Mouse (Mus musculus) embryo, embryonic 10.5 days (tissue): Measurements from ENCODE around the gene Fubp3.
"Not testable (repeated sequence)": the region's sequence is repeated elsewhere in the genome, so short reads cannot be mapped to it uniquely, and the experiment has no call there.

Experiments
- DNase-seq: peaks from one replicate; pipeline ENCODE4 v3.0.0-alpha.2; 2015; ENCODE audit warnings: low spot score

The Fubp3 gene

GRCm38 (mm10) chr2:31572051-31572914 lies at the start of gene Fubp3:
Fubp3 (plus strand) TSS chr2:31572651.
- peak; percentile 96 for DNase-seq

DNA sequence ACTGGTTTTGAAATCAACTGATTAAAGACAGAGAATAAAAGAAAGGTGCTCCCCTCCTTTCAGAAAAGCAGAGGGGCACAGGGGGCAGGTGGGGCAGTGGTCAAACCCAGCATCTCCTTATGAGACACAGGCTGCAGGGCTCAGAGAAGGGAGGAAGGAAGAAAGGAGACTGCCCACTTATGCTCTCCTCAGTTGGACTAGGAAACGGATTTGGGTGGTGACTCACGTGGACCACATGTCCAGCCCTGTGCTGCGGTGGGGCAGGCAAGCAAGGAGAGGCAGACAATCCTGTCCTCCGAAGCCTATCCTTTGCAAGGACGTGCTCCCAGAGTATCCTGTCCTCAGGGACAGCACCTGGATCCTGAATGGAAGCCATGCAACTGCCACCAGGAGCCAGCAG lies 47.8 kb upstream of the Fubp3 start:
- DNase-seq: no peak

DNA sequence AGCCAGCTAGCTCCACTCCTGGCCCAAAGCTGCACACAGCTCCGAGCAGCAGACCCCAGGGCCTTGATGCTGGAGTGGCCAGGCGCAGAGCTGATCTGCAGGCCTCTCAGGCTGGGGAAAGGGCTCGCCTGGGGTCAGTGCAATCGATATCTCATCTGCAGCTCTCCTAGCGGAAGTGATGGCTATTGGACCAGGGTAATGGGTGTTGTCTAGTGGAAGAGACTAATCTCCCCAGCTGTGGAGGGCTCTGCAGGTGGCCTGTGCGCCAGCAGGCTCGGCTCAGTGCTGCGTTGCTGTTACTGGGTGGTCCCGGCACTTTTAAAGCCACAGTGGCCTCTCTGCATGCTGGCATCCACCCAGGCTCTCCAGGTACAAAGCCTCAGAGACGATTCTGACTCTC lies 46.7 kb upstream of the Fubp3 start:
- peak; percentile 48 for DNase-seq

DNA sequence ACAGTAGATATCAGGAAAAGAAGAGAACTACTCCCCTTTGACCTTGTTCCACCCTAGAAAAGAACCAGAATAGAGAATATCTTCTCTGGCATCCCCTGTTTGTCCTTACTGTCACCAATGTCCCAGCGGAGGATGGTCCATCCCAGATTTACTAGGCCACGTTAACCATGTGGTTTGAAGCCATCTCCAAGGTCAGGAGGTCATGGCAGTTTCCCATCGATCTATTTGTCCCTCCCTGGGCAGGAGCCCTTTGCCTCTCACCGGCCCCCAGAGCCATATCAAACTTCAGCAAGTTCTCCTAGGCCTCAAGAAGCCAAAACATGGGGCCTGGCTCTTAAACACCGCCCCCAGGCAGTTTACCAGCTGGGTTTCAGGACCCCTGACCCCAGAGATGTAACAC lies 42.2 kb upstream of the Fubp3 start:
- peak; percentile 50 for DNase-seq

DNA sequence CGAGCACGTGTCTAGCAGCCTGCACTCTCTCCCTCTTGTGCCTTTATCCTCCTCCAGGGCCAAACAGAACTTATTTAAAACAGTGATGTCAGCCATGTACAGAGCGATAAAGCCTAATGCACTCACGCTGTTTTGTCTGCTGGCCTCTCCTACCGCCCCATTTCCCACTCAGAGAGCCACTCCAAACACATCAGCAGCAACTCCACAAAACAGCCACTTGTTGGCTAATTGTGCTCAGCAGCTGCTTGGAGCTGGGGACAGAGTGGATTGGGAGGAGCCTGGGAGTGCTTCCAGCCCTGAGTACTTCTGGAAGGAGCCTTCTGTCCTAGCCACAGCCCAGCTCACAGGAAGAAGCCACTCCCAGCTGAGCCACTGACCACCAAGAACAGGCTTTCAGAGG lies 35.4 kb upstream of the Fubp3 start:
- DNase-seq: peak; percentile 30

GRCm38 (mm10) chr2:31538745-31539144 lies 33.7 kb upstream of the Fubp3 start:
- DNase-seq: no peak

DNA sequence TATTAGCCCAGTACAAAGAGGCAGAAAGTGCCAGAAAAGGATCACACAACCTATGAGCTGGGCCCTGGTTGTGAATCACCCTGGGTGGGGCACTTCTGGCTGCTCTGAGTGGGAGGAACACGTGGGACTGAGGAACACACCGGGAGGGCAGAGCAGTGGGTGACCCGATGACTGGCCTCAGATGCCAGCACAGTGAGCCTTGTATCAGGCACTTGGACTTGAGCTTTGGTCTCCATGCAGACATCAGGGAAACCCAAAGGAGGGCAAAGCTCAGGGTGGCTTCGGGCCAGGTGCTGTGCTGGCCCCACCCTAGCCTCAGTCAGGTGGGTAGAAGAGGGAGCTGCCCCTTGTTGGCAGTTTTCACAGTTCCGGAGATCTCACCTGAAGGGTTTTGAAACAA lies 30.9 kb upstream of the Fubp3 start:
- no peak for DNase-seq

- no peak for DNase-seq
Measured at GRCm38 (mm10) chr2:31547726-31548125, 24.7 kb upstream of the Fubp3 start.

GRCm38 (mm10) chr2:31550503-31550902 lies 21.9 kb upstream of the Fubp3 start:
- DNase-seq: peak; percentile 17

DNA sequence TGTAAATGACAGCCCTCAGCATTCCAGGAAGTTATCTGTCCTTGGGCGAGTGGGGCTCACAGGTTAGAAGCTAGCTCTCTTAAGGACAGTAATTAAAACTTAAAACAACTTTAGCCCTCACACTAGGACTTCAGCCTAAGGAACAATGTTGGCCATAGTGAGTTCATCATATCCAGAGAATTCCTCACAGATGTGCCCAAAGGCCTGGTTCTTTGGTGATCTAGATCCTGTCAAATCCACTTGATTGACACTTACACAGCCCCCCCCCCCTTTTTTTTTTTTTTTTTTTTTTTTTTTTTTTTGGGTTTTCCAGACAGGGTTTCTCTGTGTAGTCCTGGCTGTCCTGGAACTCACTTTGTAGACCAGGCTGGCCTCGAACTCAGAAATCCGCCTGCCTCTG lies 21.1 kb upstream of the Fubp3 start:
- not testable (repeated sequence) for DNase-seq

DNA sequence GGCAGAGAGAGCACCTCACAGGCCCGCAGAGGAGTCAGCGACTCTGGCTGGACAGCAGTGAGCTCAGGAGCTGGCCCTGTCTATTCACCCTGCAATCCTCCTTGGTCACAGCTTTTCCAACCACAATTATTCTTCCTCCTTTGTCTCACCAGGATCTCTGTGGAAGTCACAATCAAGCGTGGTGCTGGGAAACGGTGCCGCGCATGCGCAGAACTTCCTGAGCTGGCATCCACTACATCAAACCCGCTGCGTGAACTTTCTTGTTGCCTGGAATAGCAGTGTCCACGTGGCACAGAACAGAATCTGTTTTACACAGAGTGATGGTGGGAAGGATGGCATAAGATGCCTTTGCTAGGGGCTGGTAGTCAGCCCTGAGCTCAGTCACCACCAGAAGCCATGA lies 20.5 kb upstream of the Fubp3 start:
- no peak for DNase-seq

DNA sequence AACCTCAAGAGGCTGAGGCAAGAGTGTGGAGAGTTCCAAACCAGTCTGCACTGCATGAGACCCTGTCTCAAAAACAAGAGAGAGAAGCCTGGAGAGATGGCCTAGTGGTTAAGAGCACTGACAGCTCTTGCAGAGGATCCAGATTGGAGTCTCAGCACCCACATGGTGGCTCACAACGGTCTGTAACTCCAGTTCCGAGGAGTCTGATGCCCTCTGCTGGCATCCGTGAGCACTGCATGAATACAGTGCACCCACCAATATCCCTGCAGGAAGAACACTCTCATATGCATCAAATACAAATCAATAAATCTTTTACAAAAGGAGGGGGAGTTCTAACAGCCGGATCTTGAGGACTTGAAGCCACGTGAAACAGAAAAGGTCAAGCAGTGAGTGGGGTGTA lies 17.8 kb upstream of the Fubp3 start:
- no peak for DNase-seq

DNA sequence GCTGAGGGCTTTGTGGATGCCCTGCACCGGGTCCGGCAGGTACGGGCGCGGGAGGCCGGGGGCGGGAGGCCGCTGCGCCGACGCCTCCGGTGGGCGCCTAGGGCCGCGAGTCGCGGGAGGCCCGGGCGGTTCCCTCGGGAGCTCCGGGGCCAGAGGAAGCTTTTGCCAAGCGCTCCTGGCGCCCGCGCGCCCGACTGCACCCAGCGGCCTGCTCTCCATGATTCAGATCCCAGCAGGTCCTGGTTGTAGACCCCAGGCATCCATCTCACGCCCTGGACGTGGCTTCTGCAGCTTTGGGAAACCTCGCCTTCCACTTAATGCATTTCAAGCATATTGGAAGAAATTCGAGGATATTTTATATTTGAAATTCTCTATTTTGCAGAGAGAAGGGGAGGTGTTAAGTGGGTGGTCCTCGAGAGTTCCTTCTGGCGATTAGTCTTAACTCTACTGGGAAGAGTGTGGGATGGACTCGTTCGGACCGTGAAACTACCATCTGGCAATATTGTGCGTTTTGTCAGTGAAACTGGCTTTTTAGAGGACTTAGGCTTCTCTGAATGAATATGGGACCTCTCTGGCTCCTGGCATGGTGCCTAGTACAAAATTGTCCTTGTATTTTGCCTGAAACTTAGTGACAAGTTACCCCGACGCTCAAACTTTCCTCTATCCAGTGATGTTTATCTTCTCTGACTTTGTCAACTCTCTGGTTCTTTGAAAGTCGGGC lies 624 bp downstream of the Fubp3 start:
- DNase-seq: no peak

- DNase-seq: no peak
Measured at GRCm38 (mm10) chr2:31581617-31582016, 9.2 kb downstream of the Fubp3 start.

DNA sequence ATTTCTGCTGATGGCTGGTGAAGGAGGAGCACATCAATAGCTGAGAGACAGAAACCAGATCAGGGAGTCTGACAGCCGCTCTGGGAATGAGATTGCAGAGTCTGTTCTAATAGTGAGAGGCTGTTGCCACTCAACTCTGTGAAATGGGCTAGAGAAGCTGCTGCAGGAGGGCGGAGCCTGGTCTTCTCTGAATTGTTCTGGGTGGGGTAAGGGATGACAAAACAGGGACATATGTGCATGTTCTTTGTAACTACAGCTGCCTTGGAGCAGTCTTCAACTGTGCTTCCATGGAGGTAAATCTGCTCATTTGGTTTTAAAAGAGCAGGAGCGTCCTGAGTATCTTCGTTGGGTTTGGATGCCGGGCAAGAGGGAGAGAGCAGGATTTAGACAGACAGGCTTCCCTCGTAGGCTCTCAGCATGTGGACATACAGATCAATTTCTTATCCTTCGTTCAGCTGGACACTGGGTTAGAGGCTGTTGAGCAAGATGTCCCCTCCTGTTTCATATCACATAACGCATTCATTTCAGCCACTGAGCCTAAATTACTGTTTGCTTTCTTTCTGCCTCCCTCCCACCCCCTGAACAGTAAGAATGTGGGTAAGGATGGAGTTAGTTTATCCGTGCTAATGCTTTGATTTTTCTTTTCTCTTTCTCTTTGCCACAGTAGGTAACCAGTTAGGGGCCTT lies 19.5 kb downstream of the Fubp3 start:
- DNase-seq: no peak

DNA sequence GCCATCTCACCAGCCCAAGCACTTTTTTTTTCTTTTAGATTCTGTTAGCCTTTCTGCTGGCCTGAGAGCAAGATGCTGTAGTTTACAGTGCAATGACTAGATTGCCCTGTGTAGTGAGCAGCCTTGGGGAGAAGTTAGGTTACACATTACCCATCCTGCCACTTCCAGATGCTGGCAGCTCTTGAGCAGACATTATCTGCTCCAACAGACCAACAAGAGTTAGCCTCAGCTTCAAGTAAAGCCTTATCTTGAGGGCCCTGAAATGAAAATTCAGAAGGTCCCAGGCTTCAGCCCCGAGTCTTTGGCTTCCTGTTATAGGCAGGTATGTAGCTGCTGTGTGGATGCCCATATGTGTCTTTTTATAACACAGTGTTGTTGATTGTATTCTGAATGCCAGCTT lies 35.1 kb downstream of the Fubp3 start:
- DNase-seq: no peak

- peak; percentile 64 for DNase-seq
Measured at GRCm38 (mm10) chr2:31609859-31610261, 37.4 kb downstream of the Fubp3 start.

DNA sequence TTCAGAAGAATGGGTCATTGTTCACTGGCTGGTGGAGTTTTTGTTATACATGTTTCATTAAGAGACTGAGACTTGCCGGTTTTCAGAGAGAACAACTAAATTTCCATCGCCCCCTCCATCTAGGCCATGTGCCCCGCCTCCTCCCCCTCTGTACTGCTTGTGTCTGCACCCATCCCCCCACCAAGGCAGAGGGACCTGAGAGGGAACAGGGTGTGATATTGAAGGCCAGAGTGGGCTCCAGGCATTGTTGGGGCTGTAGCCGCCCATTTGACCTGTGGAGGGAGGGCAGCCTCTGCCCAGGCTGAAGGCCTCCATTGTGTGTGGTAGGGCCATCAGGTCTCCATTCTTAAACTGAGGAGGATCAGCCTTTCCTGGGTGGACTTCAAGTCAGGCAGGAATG lies 38.5 kb downstream of the Fubp3 start:
- peak; percentile 43 for DNase-seq

GRCm38 (mm10) chr2:31611400-31611799 lies 38.9 kb downstream of the Fubp3 start:
- peak; percentile 33 for DNase-seq

GRCm38 (mm10) chr2:31612627-31613026 lies 40.2 kb downstream of the Fubp3 start:
- no peak for DNase-seq

DNA sequence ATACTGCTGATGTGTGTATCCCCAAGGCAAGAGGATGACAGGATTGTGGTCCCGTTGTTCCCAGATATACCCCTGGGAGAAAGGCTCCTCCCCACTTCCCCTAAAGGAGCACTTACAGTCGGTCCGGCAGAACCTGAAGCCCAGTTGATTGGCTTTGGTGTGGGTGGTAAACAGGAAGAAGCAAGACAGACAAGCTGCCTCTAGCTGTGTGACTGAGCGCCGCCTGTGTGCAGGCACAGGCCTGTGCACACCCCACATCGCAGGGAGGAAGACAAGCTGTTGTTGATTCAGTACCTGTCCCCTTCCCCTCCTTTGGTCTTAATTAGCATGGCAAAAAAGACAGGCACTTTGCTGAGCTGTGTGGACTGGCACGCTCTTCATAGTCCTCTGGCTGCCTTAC lies 41.3 kb downstream of the Fubp3 start:
- no peak for DNase-seq

DNA sequence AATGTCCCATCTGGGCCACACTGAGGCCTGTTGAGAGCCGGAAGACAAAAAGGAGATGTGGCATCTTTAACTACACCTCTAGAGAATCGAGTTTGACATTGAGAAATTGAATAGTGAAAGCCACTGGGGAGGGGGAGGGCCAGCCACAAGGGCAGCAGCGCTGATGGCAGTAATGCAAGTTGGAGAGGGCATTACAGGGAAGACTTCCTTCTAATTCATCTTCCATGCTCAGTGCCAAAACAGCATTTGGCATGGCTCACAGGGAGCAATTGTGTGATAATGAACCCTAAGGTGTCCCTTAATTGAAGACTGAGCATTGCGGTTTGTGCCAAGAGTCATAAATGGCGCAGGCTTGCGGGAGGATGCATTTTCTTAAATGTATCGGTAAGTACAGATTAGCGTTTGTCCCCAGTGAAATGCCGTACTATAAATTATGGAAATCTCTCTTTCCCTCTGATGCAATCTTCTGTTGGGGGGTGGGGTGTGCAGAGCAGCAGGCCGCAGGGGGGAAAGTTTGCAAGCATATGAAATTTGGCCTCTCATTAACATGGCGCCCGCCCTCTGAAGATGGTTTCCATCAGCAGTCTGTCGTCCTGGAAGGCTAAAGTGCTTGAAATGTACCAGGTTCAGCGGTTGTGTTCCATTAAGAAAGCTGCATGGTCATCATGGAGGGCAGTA lies 46.2 kb downstream of the Fubp3 start:
- DNase-seq: no peak
